Mouse (Mus musculus) spleen, adult 2 months (tissue): ENCODE measurements around the gene Dnal4.

Experiments used
- CTCF ChIP-seq: fragments of 200-500 bp; IDR thresholded peaks from 2 replicates; pipeline ENCODE4 v1.5.1; 2011; ENCODE audit warnings: mild to moderate bottlenecking, inconsistent platforms; ENCODE audit not compliant: insufficient read depth, insufficient read length, insufficient replicate concordance; ENCODE audit errors: extremely low read depth
- POLR2A ChIP-seq: fragments of 200-500 bp; IDR thresholded peaks from 2 replicates; pipeline ENCODE4 v1.6.1; 2011; ENCODE audit warnings: low read depth, low read length, inconsistent platforms

DNA sequence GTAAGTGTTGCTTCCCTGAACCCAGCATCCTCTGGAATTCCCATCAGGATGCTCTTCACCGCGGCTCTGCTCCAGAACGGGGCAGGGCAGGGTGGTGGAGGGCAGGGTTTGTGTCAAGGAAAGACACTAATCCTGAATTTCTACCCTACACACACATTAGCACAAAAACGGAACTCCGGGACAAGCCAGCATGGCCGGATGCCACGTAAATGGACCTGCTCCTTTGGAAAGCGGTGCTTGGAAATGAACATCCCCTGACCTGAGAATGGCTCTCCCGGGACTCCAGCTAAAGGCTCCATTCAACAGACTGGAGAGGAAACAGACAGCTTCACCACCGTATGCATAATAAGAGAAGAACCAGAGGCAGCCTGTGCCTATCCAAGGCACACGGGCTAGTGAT is 23.1 kb upstream of the Dnal4 start:
- TF ChIP-seq CTCF (no peak), POLR2A (no peak)
